Mouse (Mus musculus): ENCODE results near the gene Gm11492.
A peak's percentile ranks its signal among the peaks of the same experiment; 100 is the strongest.

Gm11492 gene

DNA sequence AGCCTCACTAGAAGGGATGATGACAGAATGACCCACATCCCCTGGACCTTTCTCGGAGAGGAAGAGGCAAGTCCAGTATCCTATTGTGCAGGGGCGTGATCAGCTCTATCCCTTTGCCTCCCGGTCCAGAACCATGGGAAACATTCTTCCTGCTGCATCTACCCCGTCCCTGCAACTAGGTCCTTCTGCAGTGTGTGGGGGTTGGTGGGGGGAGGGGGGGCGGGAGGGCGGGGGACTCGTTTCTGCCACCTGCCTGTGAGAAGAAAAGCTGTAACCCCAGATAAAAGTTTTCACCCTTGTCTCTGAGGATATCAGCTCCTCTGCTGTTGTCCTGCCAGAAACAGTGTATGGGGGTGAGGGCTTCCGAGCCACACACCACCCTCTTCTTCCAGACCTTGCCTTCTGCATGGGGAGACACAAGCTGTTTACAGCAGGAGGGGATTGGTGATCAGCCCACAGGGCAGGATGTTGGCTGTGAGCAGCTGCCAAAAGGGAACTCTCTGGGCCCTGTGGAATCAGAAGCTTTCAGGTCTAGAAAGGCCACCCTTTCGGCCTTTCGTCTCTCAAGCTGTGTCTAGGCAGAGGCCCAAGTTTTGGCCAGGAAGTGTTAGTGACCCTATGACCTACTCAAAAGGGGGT lies 12.6 kb downstream of the Gm11492 start:
- no peak for DNase-seq (ENCODE audit: low spot score)

DNA sequence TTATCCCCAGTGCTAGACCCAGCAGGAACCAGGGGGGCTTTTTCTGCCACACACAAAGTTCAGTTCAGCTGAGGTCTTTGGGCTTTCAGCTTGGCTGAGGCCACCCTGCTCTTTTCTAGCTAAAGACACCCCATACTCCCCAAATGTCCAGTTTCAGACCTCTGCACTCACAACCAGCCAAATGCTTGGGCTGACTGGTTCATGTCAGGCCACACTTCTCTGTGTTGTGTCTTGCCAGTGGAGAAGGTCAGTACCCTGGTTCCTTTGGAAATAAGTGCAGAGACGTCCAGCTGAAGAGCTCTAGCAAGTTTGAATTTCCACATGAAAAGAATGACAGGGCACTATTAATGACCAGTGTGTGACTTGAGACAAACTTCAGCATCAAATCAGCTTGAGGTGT lies 13.3 kb downstream of the Gm11492 start:
- DNase-seq (ENCODE audit: low spot score): no peak

DNA sequence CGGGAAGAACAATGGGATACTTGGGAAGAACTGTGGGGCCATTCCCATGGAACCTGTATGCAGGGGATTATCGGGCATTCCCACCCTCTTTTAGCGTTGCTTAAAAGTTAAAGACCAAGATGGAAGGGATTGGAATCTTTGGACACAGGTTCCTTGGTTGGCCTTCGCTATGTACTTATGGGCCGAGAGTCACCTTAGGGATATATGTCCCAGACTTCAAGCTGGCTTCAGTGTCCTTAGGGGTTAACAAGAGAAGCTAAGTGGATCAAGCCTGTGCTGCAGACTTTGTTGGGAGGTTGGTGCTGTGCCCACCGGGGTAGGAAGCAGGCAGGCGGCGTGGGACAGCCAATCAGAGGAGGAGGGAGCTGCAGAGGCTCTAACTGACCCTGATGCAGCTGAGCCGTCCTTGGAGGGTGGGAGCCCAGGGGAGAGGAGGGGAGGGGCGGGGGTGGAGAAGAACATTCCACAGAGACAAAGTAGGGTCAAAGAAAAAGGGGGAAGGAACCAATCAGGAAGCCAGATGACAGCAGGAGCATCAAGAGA lies 14.2 kb downstream of the Gm11492 start:
- no peak for DNase-seq (ENCODE audit: low spot score)

DNA sequence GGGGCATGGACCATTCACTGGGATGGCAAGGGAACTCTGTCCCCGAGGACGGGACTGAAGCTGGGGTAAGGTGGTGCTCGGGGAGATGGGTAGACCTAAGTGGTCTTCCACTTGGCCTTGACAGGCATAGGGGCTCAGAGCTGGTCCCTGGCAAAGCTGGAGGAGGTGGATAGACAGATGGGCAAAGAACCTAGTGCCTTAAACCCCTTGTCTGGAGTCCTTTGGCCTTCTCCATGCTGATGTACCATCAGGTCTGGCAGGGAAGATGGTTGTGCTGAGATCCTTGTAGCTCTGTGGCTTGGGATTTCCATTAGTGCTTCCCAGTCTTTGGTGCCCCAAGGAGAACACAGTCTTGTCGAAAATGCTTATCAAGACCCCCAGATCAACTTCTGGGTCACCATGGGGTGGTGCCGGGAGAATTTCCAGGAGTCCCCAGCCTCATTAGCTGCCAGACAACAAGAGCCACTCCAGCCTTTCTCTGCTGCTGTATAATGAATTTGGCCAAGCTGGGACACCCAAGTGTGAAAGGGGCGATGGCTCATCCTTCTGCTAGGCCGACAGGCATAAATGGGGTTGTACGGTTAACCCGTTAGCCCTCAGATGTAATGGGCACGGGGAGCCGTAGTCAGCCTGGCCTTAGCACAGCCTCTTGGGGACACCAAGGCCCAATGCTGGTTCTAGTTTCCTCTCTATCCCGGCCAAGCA lies 14.9 kb downstream of the Gm11492 start:
- DNase-seq (ENCODE audit: low spot score): no peak

DNA sequence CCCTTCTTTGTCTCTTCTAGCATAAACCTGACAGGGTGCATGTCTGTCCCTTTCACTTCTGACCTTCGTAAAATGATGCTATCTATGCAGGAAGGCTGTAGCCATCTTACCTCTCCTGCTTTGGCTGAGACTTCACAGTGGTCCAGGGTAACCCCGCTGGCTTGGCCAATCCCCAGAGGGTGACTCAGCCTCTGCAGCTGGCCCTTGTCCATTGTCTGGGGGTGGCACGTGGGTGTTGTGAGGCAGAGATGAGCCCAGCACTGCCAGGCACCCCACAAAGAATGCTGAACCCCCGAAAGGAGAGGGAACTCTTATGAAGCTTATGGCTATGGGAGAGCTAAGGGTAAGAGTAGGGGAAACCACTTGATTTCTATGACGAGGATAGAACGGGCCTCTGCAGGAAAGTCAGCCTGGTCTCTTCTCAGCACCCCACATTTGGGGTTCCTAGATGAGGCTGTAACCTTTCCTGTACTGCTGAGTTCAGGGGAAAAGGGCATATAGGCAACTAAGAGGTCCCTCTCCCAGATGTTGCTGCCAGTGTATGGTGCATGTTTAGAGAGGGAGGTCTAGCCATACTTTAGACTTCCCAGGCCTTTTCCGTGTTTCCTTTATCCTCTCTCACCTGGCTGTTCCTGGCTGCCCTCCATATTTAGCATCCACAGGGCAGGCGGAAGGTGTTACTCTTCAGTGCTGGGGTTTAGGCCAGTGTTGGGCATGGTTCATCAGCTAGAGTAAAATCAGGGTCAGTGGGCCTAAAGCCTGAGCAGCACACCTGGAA lies 15.7 kb downstream of the Gm11492 start:
- DNase-seq (ENCODE audit: low spot score): no peak

DNA sequence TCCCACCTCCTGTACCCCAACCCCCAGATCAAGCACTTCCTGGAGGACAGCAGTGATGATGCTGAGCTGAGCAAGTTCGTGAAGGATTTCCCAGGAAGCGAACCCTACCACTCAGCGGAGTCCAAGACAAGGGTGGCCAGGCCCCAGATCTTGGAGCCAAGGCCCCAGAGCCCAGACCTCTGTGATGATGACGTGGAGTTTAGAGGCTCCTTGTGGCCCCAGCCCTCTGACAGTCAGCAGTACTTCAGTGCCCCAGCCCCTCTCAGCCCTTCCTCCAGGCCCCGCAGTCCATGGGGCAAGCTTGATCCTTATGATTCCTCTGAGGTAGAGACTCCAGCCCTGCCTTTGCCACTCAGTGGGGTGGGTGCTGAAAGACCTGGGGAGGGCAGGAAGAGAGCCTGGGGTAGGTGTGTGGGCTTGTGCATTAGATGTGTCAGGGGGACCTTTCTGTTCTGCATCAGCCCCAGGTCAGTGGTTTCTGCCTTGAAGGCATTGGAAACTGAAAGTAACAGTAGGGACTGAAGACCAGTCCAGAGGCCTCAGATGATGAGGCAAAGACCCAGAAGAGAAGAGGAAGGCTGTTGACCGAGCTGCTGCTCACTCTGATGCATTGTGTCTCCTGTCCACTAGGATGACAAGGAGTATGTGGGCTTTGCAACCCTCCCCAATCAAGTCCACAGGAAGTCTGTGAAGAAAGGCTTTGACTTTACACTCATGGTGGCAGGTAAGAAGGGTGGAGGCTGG lies 17.0 kb downstream of the Gm11492 start:
- DNase-seq (ENCODE audit: low spot score): no peak

DNA sequence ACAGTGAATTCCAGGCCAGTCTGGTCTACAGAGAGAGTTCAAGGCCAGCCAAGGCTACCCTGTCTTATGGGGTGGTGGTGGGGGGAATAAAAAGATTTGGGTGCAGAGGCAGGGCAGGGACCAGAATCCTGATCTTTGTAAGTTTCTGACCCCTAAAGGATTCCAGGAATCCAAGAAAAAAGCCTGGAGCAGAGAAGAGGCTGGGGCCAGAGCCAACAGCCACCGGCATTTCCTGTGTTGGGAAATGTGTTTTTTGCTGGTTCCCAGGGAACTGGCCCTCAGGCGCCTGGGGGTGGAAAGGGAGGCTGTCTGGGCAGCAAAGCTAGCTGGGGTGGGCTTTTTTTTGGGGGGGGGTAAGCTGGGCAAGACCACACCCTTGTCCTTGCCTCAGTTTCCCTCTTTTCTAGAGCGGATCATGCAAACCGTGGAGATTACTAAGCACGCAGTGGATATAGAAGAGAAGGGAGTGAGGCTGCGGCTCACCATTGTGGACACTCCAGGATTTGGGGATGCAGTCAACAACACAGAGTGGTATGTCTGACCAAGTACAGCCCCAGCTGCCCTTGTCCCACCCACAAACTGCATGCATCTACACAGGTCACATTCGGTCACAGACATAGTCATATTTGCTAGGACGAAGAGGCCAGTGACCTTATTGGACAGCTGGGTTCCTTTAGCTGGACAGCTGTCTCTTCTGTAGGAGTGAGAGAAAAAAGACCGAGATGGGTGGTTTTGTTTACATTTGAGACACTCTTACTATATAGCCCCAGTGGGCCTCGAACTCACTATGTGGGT lies 18.5 kb downstream of the Gm11492 start:
- no peak for DNase-seq (ENCODE audit: low spot score)

DNA sequence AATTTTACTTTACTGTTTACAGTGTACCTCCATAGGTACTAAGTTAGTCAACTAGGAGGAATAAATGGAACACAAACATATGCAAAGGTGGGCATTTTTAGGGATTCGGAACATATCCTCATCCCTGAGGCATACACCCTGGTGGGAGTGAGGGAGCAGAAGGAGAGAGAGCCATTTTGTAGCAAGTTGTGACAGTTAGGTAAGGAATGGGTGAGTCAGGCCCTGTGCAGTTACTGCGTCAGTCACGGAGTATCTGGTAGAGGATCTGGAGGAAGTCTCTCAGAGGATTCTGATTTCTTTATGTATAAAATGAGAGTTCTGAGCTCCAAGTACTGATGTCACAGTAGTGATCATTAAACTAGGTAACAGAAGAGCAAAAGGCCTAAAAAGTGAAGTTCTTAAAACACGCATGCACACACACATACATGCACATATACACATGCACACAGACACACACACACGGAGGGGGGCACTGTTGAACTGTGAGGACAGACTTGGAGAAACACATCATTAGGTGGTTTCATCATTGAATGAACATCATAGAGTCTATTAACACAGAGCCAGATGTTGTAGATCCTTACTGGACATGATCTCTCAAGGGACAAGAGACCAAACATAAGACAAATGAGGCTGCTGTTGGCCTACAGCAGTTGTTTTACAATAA lies 20.9 kb downstream of the Gm11492 start:
- DNase-seq (ENCODE audit: low spot score): no peak

DNA sequence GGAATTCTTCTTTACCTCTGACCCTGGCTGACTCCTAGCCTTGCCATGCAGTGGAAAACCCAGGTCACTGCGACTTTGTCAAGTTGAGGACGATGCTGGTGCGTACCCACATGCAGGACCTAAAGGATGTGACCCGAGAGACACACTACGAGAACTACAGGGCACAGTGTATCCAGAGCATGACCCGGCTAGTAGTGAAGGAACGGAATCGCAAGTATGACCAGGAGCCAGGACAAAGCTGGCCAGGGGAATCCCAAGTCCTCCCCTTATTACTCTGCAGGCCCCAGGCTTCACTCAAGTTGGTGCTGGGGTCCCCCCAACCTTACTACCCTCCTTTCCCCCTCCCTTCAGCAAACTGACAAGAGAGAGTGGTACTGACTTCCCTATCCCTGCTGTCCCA lies 23.2 kb downstream of the Gm11492 start:
- DNase-seq (ENCODE audit: low spot score): no peak

DNA sequence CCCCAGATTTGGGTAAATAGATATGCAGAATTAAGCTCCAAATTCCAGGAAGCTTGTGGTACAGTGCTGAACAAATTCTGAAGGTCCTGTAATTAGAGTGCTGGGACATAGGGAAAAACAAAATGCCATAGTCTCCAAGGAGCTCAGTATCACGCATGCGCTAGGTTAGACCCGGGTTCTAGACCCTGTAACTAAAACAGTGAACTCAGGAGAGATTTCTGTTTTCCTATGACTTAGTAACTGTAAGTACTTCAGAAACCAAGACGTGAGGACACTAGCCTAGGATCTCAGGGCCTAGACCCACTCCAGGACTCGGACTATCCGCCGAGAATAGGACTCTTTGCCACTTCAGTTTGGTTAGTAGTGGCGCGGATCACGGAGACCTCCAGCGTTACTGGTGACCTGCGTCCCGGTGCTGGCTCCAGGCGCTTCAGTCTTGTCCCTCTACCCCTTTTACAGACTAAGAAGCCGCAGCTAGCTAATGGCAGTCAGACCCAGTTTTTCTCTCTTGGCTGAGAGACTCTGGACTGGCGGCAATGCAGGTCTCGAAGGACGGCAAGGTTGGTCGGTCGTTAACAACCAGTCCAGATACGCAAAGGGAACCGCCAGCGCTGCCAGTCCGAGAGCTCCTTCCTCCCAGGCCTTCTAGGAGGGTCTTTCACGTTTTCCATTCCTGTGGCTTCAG lies 24.5 kb downstream of the Gm11492 start:
- DNase-seq (ENCODE audit: low spot score): peak; percentile 43

DNA sequence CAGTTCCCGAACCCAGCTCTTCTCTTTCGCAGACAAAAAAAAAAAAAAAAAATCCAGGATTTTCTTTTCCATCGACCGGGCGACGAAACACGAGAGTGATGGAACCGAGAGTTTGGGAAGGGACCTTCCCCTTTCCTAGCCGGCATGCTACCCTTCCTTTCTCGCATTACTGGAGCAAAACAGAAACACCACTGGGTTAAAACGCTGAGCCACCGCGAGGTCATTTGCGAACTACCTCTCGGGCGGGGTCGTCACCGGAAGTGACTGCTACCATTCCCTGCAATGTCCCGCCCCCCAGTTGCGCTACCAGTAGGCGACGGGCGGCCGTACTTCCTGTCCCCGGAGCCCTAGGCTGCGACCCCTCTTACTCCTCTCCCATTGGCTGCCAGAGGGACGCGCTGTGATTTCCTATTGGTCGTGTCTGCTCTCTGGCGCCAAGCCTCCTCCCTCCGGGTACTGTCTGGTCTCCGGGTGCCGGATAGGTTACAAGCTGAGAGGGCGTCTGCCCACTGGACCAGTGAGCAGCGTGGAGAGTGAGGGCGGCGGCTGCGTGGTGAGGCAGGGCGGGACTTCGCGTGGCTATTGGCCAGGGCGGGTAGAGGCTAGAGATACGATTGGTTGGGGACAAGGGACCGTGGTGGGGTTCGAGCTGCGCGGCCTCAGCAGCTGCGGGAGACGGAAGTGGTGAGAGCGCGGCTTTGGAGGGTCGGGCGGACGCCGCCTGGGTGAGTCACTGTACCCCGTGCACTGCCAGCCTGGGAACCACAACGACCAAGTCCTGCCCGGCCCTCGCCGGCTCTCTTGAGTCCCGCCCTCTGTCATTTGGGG lies 25.3 kb downstream of the Gm11492 start, which contains the start of gene Mtmr4:
Gene Mtmr4 (plus strand): TSS at position 637 of the 828 bp plus-strand sequence.
- peak; percentile 100 for DNase-seq (ENCODE audit: low spot score)

DNA sequence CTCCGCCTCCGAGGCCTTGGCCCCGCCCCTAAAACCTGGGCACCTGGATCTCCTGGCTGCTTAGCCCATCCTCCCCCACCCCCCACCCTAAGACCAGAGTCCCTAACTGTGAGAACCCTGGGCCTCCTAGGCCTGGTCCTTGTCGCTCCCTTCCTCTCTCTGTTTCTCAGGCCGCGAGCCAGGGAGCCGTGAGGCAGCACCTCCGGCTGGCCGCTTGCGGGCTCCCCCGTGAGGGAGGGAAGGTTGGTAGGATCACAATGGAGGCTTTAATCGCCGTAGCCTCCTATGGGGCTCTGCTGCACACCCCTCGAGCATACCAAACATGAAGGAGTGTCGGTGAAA lies 25.9 kb downstream of the Gm11492 start:
- DNase-seq (ENCODE audit: low spot score): no peak

DNA sequence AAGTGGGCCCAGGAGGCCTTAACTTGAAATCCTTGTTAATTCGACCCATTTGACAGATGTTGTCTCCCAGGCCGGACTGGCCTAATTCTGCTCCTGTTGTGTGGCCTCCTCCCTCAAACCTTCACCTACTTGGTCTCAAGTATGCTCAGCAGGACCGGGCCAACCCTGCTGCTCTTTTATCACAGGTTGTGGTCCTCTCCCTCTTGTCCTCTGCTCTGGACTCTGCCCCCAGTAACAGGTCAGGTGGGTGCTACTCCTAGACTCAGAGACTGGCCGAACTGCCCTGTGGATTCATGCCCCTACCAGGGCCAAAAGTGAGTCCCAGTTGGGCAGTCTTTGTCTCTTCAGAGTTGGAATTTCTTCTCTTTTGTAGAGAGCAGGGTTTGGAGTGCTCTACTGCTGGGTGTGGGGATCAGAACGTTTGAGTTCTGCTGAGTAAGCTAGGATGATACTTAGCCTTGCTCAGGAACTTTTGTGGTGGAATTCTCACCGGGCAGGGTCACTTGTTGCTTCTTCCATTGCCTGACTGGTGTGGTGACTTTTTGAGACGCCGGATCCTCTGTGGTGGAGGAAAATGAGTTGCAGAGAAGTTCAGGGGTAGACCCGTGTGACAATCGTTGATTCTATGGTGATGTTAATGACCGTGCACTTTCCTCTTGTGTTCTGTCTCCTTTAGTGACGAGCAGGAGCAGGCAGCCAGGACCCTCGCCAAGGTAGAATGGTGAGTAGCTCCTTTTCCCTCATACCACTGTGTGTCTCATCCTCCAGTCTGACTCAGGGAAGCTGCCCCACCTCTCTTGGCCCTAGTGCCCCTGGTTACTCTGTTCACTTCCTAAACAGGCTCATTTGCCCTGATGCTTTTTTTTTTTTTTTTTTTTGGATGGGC lies 26.5 kb downstream of the Gm11492 start:
- peak; percentile 78 for DNase-seq (ENCODE audit: low spot score)

DNA sequence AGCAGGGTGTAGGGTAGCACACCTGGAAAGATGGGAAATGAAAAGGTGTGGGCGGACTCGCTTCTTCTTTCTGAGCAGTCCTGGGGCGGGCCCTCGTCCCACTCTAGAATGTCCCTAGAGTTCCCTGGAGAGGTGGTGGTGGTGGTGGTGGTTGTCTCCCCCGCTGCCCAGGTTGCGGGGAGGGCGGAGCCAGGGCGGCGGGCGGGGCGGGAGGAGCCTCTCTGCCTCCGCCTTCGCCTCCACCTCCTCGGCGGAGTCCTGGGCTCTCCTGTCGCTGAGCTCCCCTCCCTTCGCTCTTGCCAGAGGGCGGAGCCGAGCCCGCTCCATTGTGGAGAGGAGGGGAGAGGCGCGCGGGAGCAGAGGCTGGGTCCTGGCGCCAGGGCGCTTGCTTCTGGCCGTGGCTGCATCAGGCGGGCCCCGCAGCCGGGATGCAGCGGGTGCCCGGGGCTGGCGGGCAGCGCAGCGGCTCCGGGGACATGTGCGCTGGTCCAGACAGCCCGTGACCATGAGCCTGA lies 28.9 kb downstream of the Gm11492 start:
- peak; percentile 92 for DNase-seq (ENCODE audit: low spot score)

DNA sequence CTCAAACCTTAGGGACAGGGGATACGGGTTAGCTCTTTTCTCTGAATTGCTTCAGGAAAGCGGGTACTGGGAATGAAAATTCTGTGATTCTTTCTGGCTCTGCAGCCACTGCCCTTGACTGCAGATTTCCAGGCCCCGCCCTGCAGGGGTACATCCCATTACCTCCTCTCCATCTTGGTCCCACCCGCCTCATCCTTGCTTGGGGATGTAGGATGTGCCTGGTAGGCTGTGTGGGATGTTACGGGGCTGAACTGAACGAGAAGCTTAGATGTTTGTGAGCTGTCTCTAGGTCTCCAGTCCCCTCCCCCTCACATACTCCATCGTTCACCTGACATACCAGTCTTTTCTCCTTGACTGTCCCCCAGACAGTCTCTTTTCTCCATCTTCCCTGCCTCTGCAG lies 29.5 kb downstream of the Gm11492 start:
- no peak for DNase-seq (ENCODE audit: low spot score)

DNA sequence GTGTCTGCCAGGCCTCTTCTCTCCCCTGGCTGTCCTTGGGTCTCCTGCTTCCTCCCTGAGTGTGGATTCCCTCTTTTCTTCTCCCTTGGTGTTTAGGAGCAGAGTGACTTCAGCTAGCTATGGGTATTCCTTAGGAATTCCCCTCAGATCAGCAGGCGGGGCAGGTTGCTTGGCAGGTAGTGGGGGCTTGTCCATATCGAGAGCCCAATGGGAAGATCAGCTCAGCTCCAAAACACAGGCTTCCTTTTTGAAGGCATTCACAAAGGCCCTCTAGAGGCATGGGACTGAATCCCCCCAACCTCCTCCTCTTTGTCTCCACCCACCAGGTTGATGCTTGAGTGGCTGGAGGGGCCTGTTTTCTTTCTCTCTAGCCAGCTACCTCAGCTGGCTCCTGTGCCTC lies 30.0 kb downstream of the Gm11492 start:
- no peak for DNase-seq (ENCODE audit: low spot score)

DNA sequence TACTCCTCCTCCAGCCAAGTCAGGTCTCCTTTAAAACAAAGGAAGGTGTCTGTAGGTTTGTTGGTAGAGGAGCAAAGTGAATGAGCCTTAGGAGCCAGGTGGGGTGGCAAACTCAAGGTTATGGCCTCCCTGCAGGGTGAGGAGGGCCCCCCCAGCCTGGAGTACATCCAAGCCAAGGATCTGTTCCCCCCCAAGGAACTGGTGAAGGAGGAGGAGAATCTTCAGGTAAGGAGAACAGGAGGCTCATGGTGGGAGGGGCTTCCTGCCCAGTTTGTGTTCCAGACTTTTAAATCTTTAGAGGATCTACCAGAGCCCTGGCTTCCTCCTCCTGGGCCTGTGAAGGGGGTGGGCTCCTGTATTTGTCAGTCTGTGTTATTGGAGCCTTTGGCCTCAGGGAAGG lies 30.6 kb downstream of the Gm11492 start:
- no peak for DNase-seq (ENCODE audit: low spot score)

Data from yolk sac, embryonic 10.5 days (tissue).